Mouse (Mus musculus) small intestine, adult 2 months (tissue): ENCODE data around the gene Fbln1.

ENCODE experiments used
- CTCF ChIP-seq: fragments of 200-500 bp; IDR thresholded peaks from 2 replicates; pipeline ENCODE4 v1.5.1; 2012; ENCODE audit warnings: low read depth, mild to moderate bottlenecking, control low read depth, inconsistent platforms, low read length, moderate library complexity, mixed read lengths; ENCODE audit not compliant: insufficient replicate concordance, insufficient read length; ENCODE audit errors: extremely low read depth
- POLR2A ChIP-seq: fragments of 200-500 bp; IDR thresholded peaks from 2 replicates; pipeline ENCODE4 v1.6.1; 2012; ENCODE audit warnings: low read depth, mild to moderate bottlenecking, control low read depth, inconsistent platforms, low read length, moderate library complexity

- TF ChIP-seq CTCF = no peak
- TF ChIP-seq POLR2A = no peak
Observed at GRCm38 (mm10) chr15:85245241-85246010, 39.7 kb downstream of the Fbln1 start.
